Mouse (Mus musculus) intestine, embryonic 16.5 days (tissue): ENCODE results near the gene Pheta2. TPM values are rescaled to one million over a fixed set of nuclear protein-coding genes. Genes with fewer than 3 reads are reported as not detected.

Experiments used
- ATAC-seq: fragments of 200-750 bp; cut with Nextera tagmentation; 2 replicates; pipeline ENCODE4 v1.8.0; 2017; ENCODE audit warnings: moderate TSS enrichment, moderate library complexity
- H3K27ac ChIP-seq: fragments of 300-500 bp; sonication (generic); 2 replicates; pipeline ENCODE4 v1.5.1; 2014; ENCODE audit warnings: mild to moderate bottlenecking, low read length
- H3K27me3 ChIP-seq: fragments of 300-500 bp; sonication (generic); replicated peaks from 2 replicates; pipeline ENCODE4 v1.6.1; 2014; ENCODE audit warnings: low read length, control low read depth, mixed read lengths; ENCODE audit not compliant: control insufficient read depth, insufficient read depth
- H3K36me3 ChIP-seq: fragments of 300-500 bp; sonication (generic); 2 replicates; pipeline ENCODE4 v1.6.1; 2014; ENCODE audit warnings: low read length, control low read depth; ENCODE audit not compliant: control insufficient read depth, insufficient read depth
- H3K4me1 ChIP-seq: fragments of 300-500 bp; sonication (generic); 2 replicates; pipeline ENCODE4 v1.6.1; 2014; ENCODE audit warnings: low read length, control low read depth, mixed read lengths; ENCODE audit not compliant: control insufficient read depth, insufficient read depth
- H3K4me2 ChIP-seq: fragments of 300-500 bp; sonication (generic); 2 replicates; pipeline ENCODE4 v1.6.1; 2014; ENCODE audit warnings: low read depth, low read length, control low read depth
- H3K4me3 ChIP-seq: fragments of 300-500 bp; sonication (generic); 2 replicates; pipeline ENCODE4 v1.5.1; 2014; ENCODE audit warnings: mild to moderate bottlenecking, low read length
- H3K9ac ChIP-seq: fragments of 300-500 bp; sonication (generic); 2 replicates; pipeline ENCODE4 v1.6.1; 2014; ENCODE audit warnings: low read depth, low read length
- H3K9me3 ChIP-seq: fragments of 300-500 bp; sonication (generic); 2 replicates; pipeline ENCODE4 v1.6.1; 2016; ENCODE audit warnings: low read length, control low read depth; ENCODE audit not compliant: control insufficient read depth
- WGBS: fragments of 180-500 bp; shearing (Covaris S2); extraction: QIAGEN DNeasy Blood & Tissue Kit; methylation state at CpG from one replicate; pipeline ENCODE4 v1.1.7; 2014; 5-methylcytosine and 5-hydroxymethylcytosine counted together
- polyA plus RNA-seq: library from polyadenylated mRNA; unstranded; fragments of >200 nt; fragmentation: Nextera tagmentation; extraction: Ambion mirVana; gene quantifications from 2 replicates; pipeline ENCODE4 v1.2.1, GENCODE M21; 2015

The Pheta2 gene
- polyA plus RNA-seq, 1 experiment from 2014 or later, result 13.2 TPM

GRCm38 (mm10) chr15:82341036-82341501 lies 2.3 kb downstream of the Pheta2 start:
- peak overlapping the region; percentile 90 for H3K9ac ChIP-seq
- H3K4me1 ChIP-seq, result peaks cover 39% of the 10 kb centered on the region
- H3K27ac ChIP-seq, result peak overlapping the region; percentile 91
- peak overlapping the region; percentile 77 for H3K4me2 ChIP-seq
- no peaks in the 10 kb centered on the region for H3K36me3 ChIP-seq
- peak; percentile 5; the same call in 1 of the 2 replicates for ATAC-seq
- H3K27me3 ChIP-seq, result no peaks in the 10 kb centered on the region
- 2% methylated on average over 38 of the region's 40 CpGs for whole genome bisulfite sequencing
- peak overlapping the region; percentile 59 for H3K4me3 ChIP-seq
- H3K9me3 ChIP-seq, result no peaks in the 10 kb centered on the region

GRCm38 (mm10) chr15:82341675-82342542 lies 3.2 kb downstream of the Pheta2 start:
- ATAC-seq, result peak; percentile 8; the same call in 1 of the 2 replicates
- WGBS, result 48% methylated on average over 15 of the region's 15 CpGs
- no peaks in the 10 kb centered on the region for H3K9me3 ChIP-seq

GRCm38 (mm10) chr15:82342543-82342935 lies 3.8 kb downstream of the Pheta2 start:
- no peak overlapping the region; the same call in 1 of the 2 replicates for H3K4me2 ChIP-seq
- no peak overlapping the region for H3K4me3 ChIP-seq
- no peaks in the 10 kb centered on the region for H3K27me3 ChIP-seq
- 72% methylated on average over 5 of the region's 5 CpGs for WGBS
- H3K4me1 ChIP-seq, result peaks cover 42% of the 10 kb centered on the region
- ATAC-seq, result no peak
- no peaks in the 10 kb centered on the region for H3K9me3 ChIP-seq
- no peaks in the 10 kb centered on the region for H3K36me3 ChIP-seq
- H3K27ac ChIP-seq, result peak overlapping the region; percentile 91; the same call in 1 of the 2 replicates
- H3K9ac ChIP-seq, result peak overlapping the region; percentile 90

More at GRCm38 (mm10) chr15:82341675-82342542, 3.2 kb downstream of the Pheta2 start:
- peak overlapping the region; percentile 59 for H3K4me3 ChIP-seq
- peaks cover 41% of the 10 kb centered on the region for H3K4me1 ChIP-seq
- H3K27me3 ChIP-seq, result no peaks in the 10 kb centered on the region
- peak overlapping the region; percentile 90 for H3K9ac ChIP-seq
- H3K36me3 ChIP-seq, result no peaks in the 10 kb centered on the region
- H3K4me2 ChIP-seq, result peak overlapping the region; percentile 77
- H3K27ac ChIP-seq, result peak overlapping the region; percentile 91

GRCm38 (mm10) chr15:82343368-82344287 lies 4.9 kb downstream of the Pheta2 start:
- Histone ChIP-seq H3K9me3 (no peaks in the 10 kb centered on the region), H3K36me3 (peaks cover 4% of the 10 kb centered on the region), H3K27me3 (no peaks in the 10 kb centered on the region), H3K9ac (no peak overlapping the region), H3K4me1 (peaks cover 41% of the 10 kb centered on the region), H3K4me3 (no peak overlapping the region), H3K4me2 (no peak overlapping the region), H3K27ac (no peak overlapping the region)
- WGBS, result 84% methylated on average over 27 of the region's 27 CpGs
- ATAC-seq, result no peak

- H3K9me3 ChIP-seq, result no peaks in the 10 kb centered on the region
- 85% methylated on average over 6 of the region's 6 CpGs for WGBS
- no peak overlapping the region for H3K9ac ChIP-seq
- peaks cover 41% of the 10 kb centered on the region for H3K4me1 ChIP-seq
- no peak overlapping the region for H3K4me3 ChIP-seq
- 0 out of 2 replicates have a peak overlapping the region, but pooled peaks have one; percentile 2 for H3K27ac ChIP-seq
- ATAC-seq, result no peak
- H3K4me2 ChIP-seq, result no peak overlapping the region
- no peaks in the 10 kb centered on the region for H3K27me3 ChIP-seq
- peaks cover 17% of the 10 kb centered on the region for H3K36me3 ChIP-seq
Observed at GRCm38 (mm10) chr15:82344971-82345370, 6.2 kb downstream of the Pheta2 start.

- Histone ChIP-seq H3K4me2 (peak overlapping the region; percentile 53), H3K4me3 (peak overlapping the region; percentile 74), H3K36me3 (peaks cover 21% of the 10 kb centered on the region), H3K27ac (peak overlapping the region; percentile 86), H3K9ac (peak overlapping the region; percentile 87), H3K4me1 (peaks cover 37% of the 10 kb centered on the region), H3K27me3 (no peaks in the 10 kb centered on the region), H3K9me3 (no peaks in the 10 kb centered on the region)
- ATAC-seq, result peak; percentile 96
- under 1% methylated on average over 51 of the region's 51 CpGs for WGBS
Observed at GRCm38 (mm10) chr15:82345820-82346470, 7.2 kb downstream of the Pheta2 start.

- 42% methylated on average over 14 of the region's 14 CpGs for WGBS
- H3K9ac ChIP-seq, result peak overlapping the region; percentile 87
Observed at GRCm38 (mm10) chr15:82346580-82347302, 8.0 kb downstream of the Pheta2 start.

GRCm38 (mm10) chr15:82347303-82347676 lies 8.5 kb downstream of the Pheta2 start:
- H3K9ac ChIP-seq, result peak overlapping the region; percentile 87
- no peaks in the 10 kb centered on the region for H3K27me3 ChIP-seq
- peaks cover 21% of the 10 kb centered on the region for H3K36me3 ChIP-seq
- 78% methylated on average over 4 of the region's 4 CpGs for WGBS
- peak overlapping the region; percentile 58 for H3K27ac ChIP-seq
- peak overlapping the region; percentile 53 for H3K4me2 ChIP-seq
- no peaks in the 10 kb centered on the region for H3K9me3 ChIP-seq
- peak overlapping the region; percentile 74 for H3K4me3 ChIP-seq
- peaks cover 35% of the 10 kb centered on the region for H3K4me1 ChIP-seq
- no peak for ATAC-seq

More at GRCm38 (mm10) chr15:82346580-82347302, 8.0 kb downstream of the Pheta2 start:
- Histone ChIP-seq H3K27me3 (no peaks in the 10 kb centered on the region), H3K4me1 (peaks cover 36% of the 10 kb centered on the region), H3K27ac (peak overlapping the region; percentile 58), H3K9me3 (no peaks in the 10 kb centered on the region), H3K36me3 (peaks cover 21% of the 10 kb centered on the region), H3K4me3 (peak overlapping the region; percentile 74), H3K4me2 (peak overlapping the region; percentile 53)
- ATAC-seq, result no peak
